Mouse (Mus musculus): ENCODE data around the gene Ppp1r3e. TPM values are rescaled to one million over a fixed set of nuclear protein-coding genes. Genes with fewer than 3 reads are reported as not detected.

Gene Ppp1r3e
- 1.8 and 2.2 TPM in 2 replicates for polyA plus RNA-seq (2015; fragmentation: Nextera tagmentation; extraction: Ambion mirVana)

- DNase-seq (ENCODE audit: low spot score) = peak; percentile 66
Observed at GRCm38 (mm10) chr14:54877048-54877715, at the start of gene Ppp1r3e. TSS of gene Ppp1r3e (minus strand) at chr14:54877550.

- DNase-seq (ENCODE audit: low spot score) = no peak
Observed at GRCm38 (mm10) chr14:54926401-54927158, 49.2 kb upstream of the Ppp1r3e start.

- no peak for DNase-seq (ENCODE audit: low spot score)
Observed at GRCm38 (mm10) chr14:54925349-54926342, 48.3 kb upstream of the Ppp1r3e start, which contains the start of gene Efs. TSS of gene Efs (minus strand) at chr14:54926126.

GRCm38 (mm10) chr14:54924641-54925348 lies 47.4 kb upstream of the Ppp1r3e start:
- DNase-seq (ENCODE audit: low spot score) = no peak

- no peak for DNase-seq (ENCODE audit: low spot score)
Observed at GRCm38 (mm10) chr14:54920076-54920685, 42.8 kb upstream of the Ppp1r3e start.

- no peak for DNase-seq (ENCODE audit: low spot score)
Observed at GRCm38 (mm10) chr14:54913343-54913742, 36.0 kb upstream of the Ppp1r3e start.

GRCm38 (mm10) chr14:54912886-54913285 lies 35.5 kb upstream of the Ppp1r3e start, which contains the start of gene Slc22a17:
TSS of gene Slc22a17 (minus strand) at chr14:54913132.
- peak; percentile 29 for DNase-seq (ENCODE audit: low spot score)

- peak; percentile 20 for DNase-seq (ENCODE audit: low spot score)
Observed at GRCm38 (mm10) chr14:54912109-54912850, 34.9 kb upstream of the Ppp1r3e start.

- no peak for DNase-seq (ENCODE audit: low spot score)
Observed at GRCm38 (mm10) chr14:54908682-54909081, 31.3 kb upstream of the Ppp1r3e start.

GRCm38 (mm10) chr14:54903641-54904040 lies 26.3 kb upstream of the Ppp1r3e start:
- DNase-seq (ENCODE audit: low spot score) = no peak

- peak; percentile 76 for DNase-seq (ENCODE audit: low spot score)
Observed at GRCm38 (mm10) chr14:54900383-54900782, 23.0 kb upstream of the Ppp1r3e start.

GRCm38 (mm10) chr14:54897445-54897844 lies 20.1 kb upstream of the Ppp1r3e start:
- DNase-seq (ENCODE audit: low spot score) = no peak

- peak; percentile 14 for DNase-seq (ENCODE audit: low spot score)
Observed at GRCm38 (mm10) chr14:54894296-54895151, 17.2 kb upstream of the Ppp1r3e start.

- DNase-seq (ENCODE audit: low spot score) = peak; percentile 99
Observed at GRCm38 (mm10) chr14:54893651-54894181, 16.4 kb upstream of the Ppp1r3e start.

- no peak for DNase-seq (ENCODE audit: low spot score)
Observed at GRCm38 (mm10) chr14:54892200-54892599, 14.8 kb upstream of the Ppp1r3e start, which contains the start of gene Pabpn1. TSS of gene Pabpn1 (plus strand) at chr14:54892500.

- DNase-seq (ENCODE audit: low spot score) = no peak
Observed at GRCm38 (mm10) chr14:54885309-54885708, 8.0 kb upstream of the Ppp1r3e start.

- DNase-seq (ENCODE audit: low spot score) = peak; percentile 35
Observed at GRCm38 (mm10) chr14:54884022-54884712, 6.8 kb upstream of the Ppp1r3e start.
